Mouse (Mus musculus): ENCODE measurements around the gene Ubr4.

The Ubr4 gene

DNA sequence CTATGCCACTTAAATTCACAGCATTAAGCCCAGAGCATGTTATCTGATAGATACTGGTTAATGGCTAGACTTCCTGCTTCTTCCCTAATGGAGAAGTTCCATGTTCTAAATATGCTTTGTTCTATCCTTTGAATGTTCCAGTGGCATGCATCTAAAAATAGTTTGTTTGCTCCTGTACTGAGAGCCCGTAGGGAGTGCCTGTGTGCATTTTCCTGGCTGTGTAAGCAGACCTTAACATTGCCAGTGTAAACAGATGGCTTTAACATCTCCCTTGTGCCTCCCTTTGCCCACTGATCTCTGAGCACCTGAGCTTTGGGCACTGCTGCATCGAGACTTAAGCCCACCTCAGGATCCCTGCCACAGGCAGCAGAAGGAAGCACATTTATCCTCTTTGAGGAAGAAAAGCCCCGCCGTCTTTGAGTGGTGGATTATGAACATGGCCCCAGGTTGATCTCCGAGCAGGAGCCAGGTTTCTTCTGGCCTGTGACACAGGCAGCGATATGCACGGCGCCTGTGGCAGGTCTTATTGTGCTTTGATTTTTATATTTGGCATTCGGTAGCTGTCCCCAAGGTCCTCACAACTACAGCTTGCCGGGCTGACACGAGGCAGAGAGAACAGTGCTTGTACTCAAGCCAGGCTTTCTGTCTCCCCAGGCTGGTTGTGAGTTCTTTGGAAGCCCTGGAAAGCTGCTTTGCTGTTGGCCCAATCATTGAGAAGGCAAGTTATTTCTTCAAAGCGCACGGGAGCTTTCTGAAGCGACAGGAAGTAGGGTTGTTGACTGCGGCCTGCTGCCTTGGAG is 80.8 kb downstream of the Ubr4 start:
- no peak for DNase-seq

DNA sequence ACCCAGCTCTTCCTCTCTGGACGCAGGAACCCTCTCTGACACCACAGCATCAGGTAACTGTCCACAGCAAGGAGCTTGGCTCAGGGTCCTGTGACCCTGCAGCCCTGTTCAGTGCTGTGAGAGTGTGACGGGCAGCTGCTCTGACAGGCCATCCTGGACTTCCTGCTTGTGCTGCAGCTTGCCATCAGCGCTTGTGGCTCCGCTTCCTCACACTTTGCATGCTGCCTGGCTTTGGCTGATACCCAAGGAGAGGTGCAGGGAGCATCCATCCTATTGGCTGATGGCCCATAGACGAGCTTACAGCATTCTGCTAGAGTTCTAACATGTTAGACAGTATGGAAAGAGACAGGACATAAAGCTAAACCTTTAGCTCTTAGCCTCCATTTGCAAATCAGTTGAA is 88.8 kb downstream of the Ubr4 start:
- no peak for DNase-seq

DNA sequence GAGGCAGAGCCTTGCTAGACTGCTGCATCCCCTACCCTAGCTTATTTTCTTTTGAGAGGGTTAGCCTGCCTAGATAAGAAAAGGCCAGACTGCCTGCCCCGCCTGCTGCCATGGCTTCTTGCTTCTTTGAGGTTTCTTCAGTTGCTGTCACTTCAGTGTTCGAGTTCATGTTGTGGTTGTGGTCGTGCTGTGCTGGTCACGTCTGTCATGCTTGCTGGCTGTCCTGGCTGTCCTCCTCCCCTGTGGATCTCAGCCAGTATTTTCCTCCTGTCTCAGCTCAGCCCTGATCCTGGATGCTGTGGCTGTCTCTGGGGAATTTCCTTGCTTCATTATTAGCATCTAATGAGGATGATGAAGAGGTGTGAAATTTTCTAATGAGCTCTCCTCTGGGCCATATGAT is 89.4 kb downstream of the Ubr4 start:
- no peak for DNase-seq

DNA sequence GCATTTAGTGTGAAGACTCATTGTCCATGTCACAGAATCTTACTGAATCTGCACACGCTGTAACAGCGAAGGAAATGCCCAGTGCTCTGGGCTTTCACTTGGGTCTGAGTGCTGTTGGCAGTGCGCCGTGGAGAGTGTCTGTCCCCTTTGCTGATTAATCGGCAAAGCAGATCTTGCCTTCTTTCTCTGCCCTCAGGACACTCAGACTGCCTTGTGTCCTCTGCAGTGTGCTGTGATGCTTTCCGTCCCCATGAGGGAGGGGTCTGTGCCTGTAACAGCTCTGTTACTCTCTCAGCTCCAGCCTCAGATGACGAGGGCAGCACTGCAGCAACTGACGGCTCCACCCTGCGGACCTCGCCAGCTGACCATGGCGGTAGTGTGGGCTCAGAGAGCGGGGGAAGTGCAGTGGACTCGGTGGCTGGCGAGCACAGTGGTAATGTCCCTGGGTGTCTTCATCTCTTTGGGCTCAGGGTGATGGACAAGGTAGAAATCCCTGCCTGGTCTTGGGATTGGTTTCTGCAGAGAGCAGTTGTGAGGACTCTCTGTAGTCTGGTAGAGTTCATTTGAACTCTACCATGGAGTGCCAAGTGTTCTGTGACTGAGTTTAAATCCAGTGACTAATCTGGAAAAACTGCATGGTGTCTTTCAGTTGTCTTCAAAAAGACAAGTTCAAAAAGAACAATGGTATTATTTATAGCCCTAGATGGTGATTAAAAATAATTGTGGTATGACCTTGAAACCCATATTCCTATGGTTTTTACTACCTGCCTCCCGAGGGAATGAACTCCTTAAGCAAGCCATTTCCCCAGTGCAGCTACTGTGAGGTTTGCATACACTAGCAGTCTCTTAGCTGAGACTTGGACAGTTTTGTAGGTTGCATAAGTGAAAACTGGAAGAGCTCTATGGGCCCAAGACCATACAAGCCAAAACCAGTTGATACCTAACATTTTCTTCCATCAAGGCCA is 90.3 kb downstream of the Ubr4 start:
- no peak for DNase-seq

DNA sequence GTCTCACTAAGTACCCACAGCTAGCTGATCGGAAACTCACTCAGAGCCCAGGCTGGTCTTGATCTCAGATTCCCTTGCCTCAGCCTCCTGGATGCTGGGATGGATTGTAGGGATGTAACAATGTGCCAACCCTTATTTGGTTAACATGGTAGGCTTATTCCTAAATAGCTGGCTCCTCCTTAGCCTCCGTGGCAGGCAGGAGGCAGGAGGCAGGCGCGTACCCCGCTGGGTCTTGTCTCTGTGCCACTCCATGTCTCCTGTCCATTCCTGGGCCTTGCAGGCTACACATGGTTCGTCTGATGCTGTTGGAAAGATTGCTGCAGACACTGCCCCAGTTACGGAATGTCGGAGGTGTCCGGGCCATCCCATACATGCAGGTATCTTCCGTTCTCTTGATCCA is 91.9 kb downstream of the Ubr4 start:
- DNase-seq, result no peak

DNA sequence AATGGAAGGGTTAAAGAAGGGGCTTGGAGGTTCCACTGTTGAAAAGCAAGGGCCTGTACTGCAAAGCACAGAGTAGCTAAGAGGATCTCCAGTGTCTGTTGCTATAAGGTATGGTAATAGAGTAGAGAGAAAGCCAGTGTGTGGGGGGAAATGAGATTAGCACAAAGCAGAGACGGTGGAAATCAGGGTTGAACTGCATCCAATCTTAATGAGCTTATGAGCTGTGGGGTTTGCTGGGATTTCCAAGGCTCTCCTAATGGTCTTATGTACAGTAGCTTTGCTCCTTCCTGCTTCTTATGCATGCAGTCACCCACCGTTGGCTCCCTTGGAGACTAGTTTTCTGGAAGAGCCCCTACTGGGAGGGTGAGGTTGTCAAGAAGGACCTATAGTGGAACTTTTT is 93.8 kb downstream of the Ubr4 start:
- DNase-seq, result no peak

DNA sequence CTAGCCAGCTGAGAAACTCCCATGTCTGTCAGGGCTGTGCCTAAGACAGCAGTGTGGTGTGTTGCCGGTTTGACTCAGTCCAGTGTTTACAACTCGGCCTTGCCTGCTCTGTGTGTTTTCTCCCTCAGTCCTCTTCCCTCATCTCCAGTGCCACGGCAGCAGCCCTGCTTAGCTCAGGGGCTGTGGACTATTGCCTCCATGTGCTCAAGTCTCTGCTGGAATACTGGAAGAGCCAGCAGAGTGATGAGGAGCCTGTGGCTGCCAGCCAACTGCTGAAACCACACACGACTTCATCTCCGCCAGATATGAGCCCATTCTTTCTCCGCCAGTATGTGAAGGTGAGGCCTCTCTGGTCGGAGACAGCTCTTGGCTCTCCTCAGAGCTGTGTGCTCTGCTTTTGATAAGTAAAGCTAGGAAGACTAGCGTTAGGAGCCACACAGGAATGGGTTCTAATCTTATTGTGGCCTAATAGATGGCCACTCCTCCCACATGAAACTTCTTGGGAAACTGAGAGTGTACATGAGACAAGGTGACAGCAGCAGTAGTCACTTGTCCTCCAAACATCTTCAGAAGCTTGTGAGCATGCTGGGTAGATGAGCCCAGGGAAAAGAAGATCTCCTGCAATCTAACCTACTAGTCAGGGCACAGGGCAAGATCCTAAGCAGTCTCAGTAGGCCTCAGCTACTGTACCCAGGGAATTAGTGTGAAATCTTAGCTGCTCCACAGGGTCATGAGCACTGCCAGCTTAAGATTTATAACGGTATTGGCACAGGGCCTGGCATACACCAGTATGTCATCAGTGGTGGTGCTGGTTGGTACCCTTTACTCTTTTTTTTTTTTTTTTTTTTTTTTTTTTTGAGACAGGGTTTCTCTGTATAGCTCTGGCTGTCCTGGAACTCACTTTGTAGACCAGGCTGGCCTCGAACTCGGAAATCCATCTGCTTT is 94.6 kb downstream of the Ubr4 start:
- no peak for DNase-seq

DNA sequence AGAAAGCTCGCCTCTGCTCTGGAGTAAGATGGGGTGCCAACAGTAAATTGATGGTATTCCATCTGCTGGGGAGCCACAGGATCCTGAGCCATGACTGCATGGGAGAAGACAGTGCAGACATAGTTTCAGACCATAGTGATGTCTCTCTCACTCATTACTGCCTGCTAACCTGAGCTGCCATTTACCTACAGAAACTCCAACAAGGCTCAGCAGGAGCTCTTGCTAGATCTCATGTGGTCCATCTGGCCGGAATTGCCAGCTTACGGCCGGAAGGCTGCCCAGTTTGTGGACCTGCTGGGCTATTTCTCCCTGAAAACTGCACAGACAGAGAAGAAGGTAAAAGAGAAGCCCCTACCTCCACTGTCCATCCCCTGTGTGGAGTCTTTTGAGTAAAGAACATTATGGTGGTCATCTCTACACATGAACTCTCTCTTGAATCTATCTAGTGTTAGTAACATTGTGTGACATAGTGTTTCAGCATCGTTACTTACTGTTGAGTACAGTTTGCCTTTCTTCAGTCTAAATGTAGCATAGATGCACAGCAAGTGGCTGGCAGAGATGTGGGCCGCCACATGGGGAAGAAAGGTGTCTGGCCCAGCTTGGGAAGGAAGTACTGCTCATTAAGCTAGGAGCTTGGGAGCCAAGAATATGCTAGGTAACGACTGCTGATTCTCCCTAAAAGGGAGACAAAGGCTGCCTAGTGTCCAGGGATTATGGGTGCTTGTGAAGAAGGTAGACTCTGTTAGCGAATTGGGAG is 100.7 kb downstream of the Ubr4 start:
- DNase-seq, result no peak

DNA sequence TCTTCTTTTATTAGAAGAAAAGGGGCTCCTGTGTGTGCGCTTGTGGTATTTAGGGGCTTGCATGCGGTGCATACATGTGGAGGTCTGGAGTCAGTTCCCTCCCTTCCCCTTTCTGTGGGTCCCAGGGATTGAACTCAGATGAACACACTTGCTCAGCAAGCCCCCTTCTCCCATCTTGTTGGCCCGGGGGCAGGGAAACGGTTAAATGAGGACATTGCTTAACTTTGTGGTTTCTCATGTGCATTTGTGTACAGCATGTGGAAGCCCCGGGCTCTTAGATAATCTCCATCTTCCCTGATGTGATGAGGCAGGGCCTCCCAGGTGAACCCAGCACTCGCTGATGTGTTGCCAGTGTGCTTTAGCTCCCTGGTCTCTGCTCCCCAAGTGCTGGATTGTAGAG is 101.9 kb downstream of the Ubr4 start:
- no peak for DNase-seq

DNA sequence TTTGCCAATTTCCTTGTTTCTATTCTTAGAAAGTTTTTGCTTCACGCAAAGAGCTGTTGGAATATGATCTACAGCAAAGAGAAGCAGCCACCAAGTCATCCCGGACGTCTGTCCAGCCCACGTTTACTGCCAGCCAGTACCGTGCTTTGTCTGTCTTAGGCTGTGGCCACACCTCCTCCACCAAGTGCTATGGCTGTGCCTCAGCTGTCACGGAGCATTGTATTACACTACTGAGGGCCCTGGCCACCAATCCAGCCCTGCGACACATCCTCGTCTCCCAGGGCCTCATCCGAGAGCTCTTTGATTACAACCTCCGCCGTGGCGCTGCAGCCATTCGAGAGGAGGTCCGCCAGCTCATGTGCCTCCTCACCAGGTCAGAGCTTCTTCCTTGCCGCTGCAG is 107.6 kb downstream of the Ubr4 start:
- no peak for DNase-seq

DNA sequence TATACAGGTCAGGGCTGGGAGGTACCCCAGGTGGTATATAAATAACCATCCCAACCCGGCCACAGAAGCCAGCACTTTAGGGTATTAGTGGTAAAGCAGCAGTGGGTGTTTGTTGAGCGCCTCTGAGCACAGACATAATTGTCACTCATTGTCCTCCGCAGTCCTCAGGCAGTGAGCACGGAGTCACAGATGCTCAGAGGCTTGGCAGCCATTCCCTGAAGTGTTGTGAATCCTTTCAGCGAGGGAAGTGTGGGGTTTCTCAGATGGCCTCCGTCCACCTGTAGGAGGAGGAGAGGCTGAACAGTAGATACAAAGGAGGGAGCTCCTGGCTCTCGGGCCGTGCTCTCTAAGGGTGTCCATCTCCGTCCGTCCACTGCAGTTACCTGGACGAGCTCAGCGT is 111.8 kb downstream of the Ubr4 start:
- DNase-seq, result no peak

DNA sequence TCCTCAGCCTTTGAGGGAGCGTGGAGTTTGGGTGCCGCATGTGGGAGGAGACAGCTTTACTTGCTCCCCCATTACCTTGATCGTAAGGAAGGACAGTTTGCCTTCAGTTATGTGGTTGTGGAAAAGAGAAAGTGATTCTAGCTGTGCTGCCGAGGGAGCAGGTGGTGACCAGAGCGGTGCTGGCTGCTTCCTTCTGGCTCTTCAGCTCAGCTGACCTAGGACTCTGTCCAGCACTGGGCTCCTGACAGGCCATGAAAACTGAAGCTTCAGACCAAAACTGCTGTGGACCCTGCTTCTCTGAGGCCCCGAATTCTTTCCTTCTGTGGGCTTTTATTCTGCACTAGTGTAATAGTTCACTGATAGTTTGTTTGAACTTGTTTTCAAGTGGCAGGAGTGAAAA is 114.1 kb downstream of the Ubr4 start:
- DNase-seq, result no peak

DNA sequence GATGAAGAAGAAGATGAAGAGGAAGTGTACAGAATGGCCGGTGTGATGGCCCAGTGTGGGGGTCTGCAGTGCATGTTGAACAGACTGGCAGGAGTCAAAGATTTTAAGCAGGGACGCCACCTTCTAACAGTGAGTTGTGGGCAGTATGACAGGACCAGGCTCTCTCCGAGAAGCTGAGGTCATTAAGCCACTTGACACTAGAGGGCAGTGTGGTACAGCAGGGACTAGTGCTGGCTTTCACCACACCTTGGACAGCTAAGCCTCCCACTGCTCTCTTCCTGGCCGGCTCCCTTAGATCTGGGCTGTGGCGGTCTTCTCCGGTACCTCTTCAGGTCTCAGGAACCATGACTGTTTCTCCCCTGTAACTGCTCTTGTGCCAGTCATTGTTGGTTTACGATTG is 117.8 kb downstream of the Ubr4 start:
- peak; percentile 75 to 85 for DNase-seq

DNA sequence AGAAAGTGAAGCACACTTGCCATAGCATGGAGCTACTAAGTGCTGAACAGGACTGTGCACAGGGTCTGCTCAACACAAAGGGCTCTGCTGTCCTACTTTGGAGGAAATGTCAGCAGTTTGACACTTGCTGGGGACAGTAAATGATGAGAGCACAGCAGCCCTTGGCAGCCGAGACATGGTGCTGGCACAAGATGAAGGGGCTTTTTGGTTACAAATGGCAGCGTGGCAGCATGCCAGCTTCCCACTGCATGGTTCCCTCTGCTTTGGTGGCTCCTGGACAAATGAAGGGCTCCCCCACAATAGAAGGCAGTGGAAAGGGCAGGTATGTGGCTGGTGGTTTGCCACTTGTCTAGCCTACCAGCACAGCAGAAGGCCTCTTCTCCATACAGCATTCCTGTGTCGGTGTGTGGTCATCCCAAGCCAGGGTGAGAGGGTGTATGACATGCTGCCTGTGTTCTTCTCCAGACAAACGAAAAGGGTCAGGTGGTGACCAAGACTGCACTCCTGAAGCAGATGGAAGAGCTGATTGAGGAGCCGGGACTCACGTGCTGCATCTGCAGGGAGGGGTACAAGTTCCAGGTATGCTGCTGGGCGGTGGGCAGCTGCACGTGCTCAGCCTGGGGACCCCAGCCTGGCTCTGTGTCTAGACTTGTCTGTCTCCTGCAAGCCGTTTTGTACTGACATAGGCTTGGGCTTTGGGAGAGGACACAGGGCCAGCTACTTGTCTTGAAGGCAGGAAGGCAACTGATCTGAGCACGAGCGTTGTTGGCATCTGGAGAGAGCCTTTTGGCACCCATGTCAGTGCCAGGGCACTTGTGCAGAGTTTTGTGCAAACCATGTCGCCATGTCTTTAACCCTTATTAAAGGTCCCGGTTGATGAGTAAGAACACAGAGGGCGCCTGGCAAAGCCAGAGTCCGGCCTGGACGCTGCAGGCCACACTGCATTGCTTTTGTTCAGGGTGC is 124.5 kb downstream of the Ubr4 start:
- no peak for DNase-seq

DNA sequence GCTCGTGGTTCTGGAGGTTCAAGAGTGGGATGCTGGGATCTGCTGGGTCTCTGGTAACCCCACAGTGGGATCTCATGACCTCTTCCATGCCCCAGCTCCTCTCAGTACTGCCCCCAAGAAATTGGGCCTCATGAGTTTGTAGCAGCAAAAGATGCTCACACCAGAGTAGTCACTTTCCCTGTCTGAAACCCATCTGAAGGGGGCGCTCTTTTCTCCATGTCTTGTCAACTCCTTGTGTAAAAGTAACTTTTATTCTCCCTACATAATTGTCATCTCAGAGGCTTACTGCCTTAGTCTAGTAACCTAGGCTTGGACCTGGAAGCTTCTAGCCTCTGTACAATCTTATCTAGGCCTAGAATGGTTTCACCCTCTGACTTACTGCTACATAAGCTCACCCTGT is 125.6 kb downstream of the Ubr4 start:
- DNase-seq, result no peak

DNA sequence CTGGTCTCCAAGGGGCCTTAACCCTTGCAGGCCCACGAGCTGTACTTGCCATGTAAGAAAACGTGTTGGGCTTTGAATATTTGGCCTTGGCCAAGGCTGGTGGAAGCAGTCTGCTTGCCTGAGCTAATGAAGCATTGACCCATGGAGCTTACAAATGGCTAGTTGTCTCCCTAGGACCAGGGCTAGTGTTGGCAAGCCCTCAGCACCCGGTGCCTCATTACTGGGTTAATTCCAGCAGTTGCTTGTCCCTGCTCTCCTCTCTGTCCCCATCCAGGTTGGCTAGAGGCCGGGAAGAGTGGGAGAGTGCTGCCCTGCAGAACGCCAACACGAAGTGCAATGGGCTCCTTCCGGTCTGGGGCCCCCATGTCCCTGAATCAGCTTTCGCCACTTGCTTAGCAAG is 126.8 kb downstream of the Ubr4 start:
- no peak for DNase-seq

DNA sequence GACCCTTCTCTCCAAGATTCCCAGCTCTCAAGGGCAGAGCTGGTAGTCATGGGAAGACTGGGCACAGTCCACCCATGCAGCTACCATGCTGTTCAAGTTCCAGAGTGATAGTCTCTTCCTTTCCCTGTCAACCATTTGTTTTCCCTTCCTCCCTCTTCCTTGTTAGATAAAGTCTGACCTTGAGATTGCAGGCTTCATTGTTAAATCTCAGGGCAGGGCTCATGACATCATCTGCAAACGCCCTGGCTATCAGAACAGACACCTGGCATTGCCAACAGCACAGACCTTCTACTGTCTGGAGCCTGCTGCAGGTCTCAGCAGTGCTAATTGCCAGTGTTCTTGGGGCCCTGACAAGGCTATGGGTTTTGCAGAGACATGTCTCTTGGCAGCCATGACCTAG is 129.0 kb downstream of the Ubr4 start:
- DNase-seq, result no peak

DNA sequence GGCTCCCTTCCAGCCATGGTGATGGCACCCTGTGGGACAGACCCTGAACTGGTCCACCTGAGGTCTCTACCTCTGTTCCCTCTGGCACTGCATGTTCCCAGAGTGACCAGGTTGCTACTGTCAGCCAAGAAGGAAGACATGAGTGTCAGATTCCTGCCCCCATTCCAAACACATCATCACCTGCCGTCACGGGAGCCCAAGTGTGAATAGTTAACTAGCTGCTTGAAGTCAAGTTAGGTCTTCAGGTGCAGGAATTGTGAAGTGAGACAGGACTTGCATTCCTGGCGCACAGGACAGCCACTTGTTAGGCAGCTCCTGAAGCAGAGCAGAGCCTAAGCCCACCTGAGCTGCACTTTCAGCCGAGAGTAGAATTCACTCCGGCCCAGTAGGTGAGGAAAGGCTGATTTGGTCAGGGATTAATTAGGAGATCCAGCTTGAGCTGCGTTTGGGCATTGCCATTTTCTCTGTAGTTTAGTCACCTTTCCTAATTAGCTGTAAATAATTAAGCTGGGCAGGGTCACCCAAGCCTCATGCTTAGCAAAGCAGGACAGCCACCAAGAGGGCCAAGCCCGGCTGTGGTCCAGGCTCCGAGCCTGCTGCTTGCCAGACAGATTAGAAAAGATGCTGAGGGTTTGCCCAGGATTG is 131.2 kb downstream of the Ubr4 start:
- peak; percentile 74 to 78 for DNase-seq

DNA sequence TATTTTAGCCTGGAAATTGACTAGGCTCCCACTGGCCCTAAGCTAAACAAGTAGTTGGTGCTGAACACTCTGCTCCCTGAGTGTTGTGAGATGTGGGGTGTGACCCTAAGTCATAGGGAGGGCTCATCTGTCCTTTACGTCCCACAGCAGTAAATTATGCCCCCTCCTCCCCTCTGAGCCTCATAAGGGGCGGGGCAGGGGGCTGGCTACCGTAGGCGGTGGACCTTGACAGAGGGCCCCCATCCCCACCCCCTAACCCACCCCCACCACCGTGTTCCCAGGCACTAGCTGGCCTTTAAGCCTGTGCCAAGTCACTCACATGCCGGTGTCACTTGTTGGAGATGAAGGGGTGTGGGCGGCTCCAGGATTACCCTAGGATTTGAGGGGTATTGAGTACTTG is 132.1 kb downstream of the Ubr4 start:
- DNase-seq, result no peak

DNA sequence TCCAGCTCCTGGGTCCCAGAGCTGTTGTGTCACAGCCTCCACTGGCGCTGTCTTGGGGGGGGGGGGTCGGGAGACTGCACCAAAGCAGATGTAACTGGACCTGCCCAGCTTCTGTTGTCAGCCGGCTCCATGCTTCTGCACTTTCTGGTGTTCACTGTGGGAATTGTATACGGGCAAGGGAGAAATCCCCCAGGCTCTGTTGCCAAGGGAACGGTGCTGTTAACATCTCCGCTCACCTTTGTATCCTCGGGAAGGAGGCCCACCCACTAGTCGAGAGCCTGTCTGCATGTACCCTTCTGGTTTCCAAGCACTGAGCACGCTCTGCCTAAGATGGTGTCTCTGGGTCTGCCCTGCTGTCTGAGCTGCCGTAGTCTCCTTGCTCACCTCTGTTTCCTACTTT is 134.7 kb downstream of the Ubr4 start:
- no peak for DNase-seq

DNA sequence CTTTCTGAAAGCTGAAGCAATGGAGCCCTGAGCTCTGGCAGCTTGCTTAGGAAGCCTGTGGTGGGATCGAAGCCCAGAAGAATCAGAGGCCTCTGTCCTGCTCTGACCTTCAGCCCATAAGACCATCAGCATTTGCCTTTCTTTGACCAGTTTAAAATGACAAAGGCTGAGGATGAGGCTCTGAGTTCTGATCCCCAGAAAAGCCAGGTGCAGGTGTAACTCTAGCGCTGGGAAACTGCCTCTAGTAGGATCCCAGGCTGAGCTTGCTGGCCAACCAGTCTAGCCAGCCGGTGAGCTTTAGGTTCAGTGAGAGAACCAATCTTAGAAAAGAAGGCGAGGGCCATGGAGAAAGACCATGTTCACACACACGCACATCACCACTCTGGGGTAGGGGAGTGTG is 135.9 kb downstream of the Ubr4 start:
- DNase-seq, result no peak

Data from kidney, adult 8-10 months (tissue).